Mouse (Mus musculus) 3T3-L1 (cell line): ENCODE data around the gene Bglap.

Experiments used
- DNase-seq: peaks from one replicate; pipeline ENCODE4 v3.0.0-alpha.2; 2015; ENCODE audit warnings: low read depth, low spot score

Gene Bglap

DNA sequence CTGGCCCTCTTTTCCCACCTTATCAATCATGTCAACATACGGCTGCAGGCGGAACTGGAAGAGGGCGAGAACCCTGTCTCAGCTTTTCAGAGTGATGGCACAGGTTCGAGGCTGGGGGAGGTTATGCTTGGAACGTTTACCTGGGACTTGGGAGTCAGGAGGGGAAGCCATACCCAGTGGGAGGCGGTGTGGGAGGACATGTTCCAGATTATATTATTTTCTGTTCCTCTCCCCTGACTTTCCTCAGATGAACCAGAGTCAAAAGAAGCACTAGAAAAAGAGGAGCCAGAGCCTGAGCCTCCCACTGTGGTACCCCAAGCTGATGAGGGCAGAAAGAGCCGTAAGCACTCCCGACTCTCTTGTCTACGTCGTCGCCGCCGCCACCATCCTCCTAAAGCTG is 33.5 kb downstream of the Bglap start:
- DNase-seq, result no peak

GRCm38 (mm10) chr3:88339006-88339405 is 45.3 kb downstream of the Bglap start:
- no peak for DNase-seq

DNA sequence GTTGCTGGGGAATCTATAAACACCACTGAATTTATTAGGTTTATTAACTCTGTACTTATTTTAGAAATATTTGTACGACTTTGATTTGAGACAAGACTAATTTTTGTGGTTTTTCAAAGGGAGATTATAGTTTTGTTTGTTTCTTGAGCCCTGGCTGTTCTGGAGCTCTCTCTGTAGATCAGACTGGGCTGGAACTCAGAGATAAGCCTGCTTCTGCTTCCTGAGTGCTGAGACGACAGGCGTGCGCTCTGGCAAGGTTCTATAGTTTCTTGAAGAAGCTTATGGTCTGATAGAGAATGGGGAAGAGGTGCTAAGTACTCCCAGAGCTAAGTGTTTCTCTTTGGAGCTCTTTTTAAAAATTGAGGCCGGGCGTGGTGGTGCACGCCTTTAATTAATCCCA is 45.9 kb downstream of the Bglap start:
- no peak for DNase-seq

GRCm38 (mm10) chr3:88337367-88338020 is 46.8 kb downstream of the Bglap start:
- peak; percentile 67 for DNase-seq

GRCm38 (mm10) chr3:88336058-88337013 is 47.9 kb downstream of the Bglap start, which contains the start of the genes Tmem79 and Smg5:
Gene Tmem79, minus strand, starts transcription at chr3:88336148.
Gene Smg5, plus strand, starts transcription at chr3:88336260.
- peak; percentile 96 for DNase-seq

GRCm38 (mm10) chr3:88335436-88336053 is 48.7 kb downstream of the Bglap start:
- peak; percentile 66 for DNase-seq

DNA sequence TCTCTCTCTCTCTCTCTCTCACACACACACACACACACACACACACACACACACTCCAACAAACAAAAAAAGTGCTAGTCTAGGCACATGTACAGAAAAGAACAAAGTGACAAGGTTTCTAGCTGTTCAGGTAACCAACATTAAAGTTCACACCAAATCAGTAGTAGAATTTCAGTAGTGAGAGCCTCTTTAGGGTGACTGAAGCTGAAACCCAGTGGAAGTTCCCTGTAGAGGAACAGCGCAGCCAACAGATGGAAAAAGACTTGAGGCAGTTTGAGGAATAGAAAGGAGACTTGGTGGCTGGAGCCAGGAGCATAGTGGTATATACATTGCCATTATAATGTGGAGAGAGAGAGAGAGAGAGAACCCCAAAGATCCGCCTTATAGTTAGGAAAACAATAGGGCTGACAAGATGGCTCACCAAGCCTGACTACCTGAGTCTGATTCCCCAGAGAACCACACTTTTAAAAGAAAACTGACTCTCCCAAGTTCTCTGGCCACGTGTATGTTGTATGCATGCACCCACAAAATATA is 49.3 kb downstream of the Bglap start:
- DNase-seq, result no peak

GRCm38 (mm10) chr3:88334029-88334658 is 50.1 kb downstream of the Bglap start:
- no peak for DNase-seq
